Mouse (Mus musculus) heart, adult 2 months (tissue): ENCODE measurements around the gene Lrrfip1. TPM values are rescaled to one million over a fixed set of nuclear protein-coding genes. Genes with fewer than 3 reads are reported as not detected.

Source experiments
- DNase-seq, 2 experiments: peaks; one replicate each; pipeline ENCODE4 v3.0.0; 2021
- H3K27ac ChIP-seq: fragments of 200-600 bp; 2 replicates; pipeline ENCODE4 v1.8.1; 2022
- H3K27me3 ChIP-seq: fragments of 200-500 bp; 2 replicates; pipeline ENCODE4 v1.6.1; 2012; ENCODE audit warnings: mild to moderate bottlenecking, low read length, inconsistent platforms, mixed read lengths; ENCODE audit not compliant: control insufficient read depth, insufficient read depth
- H3K36me3 ChIP-seq: fragments of 200-500 bp; 2 replicates; pipeline ENCODE4 v1.6.1; 2012; ENCODE audit warnings: low read length, inconsistent platforms; ENCODE audit not compliant: control insufficient read depth, insufficient read depth
- H3K4me1 ChIP-seq: fragments of 200-500 bp; 2 replicates; pipeline ENCODE4 v1.6.1; 2011; ENCODE audit warnings: low read length; ENCODE audit not compliant: control insufficient read depth, insufficient read depth
- H3K4me3 ChIP-seq: fragments of 200-600 bp; 2 replicates; pipeline ENCODE4 v1.8.1; 2022
- H3K79me2 ChIP-seq: fragments of 200-500 bp; replicated peaks from 2 replicates; pipeline ENCODE4 v1.6.1; 2012; ENCODE audit warnings: mild to moderate bottlenecking, inconsistent platforms, low read length, moderate library complexity, mixed read lengths; ENCODE audit not compliant: control insufficient read depth, insufficient read depth
- H3K9ac ChIP-seq: fragments of 200-500 bp; 2 replicates; pipeline ENCODE4 v1.6.1; 2012; ENCODE audit warnings: low read depth, mild to moderate bottlenecking, control low read depth, inconsistent platforms, low read length, mixed read lengths
- CTCF ChIP-seq: fragments of 200-600 bp; IDR thresholded peaks from 2 replicates; pipeline ENCODE4 v1.8.1; 2022; ENCODE audit warnings: antibody characterized with exemption, mild to moderate bottlenecking, moderate library complexity
- EP300 ChIP-seq: fragments of 200-500 bp; IDR thresholded peaks from 2 replicates; pipeline ENCODE4 v1.6.1; 2011; ENCODE audit warnings: low read depth, low read length, control low read depth; ENCODE audit not compliant: insufficient read depth
- POLR2A ChIP-seq: fragments of 200-500 bp; IDR thresholded peaks from 2 replicates; pipeline ENCODE4 v1.6.1; 2011; ENCODE audit warnings: mild to moderate bottlenecking, low read depth, low read length, control low read depth; ENCODE audit not compliant: insufficient read depth
- WGBS: fragments of 180-500 bp; shearing (Covaris S2); methylation state at CpG from one replicate; pipeline ENCODE4 v1.1.7; 2018; 5-methylcytosine and 5-hydroxymethylcytosine counted together
- intact Hi-C: fragments of 180-260 bp; cut with DNase I; formaldehyde crosslinking; loops from one replicate; pipeline ENCODE4 v1.15.1; 2025
- polyA plus RNA-seq: library from polyadenylated mRNA; depleted of rRNA; stranded (reverse); fragments of >200 nt; gene quantifications from 2 replicates; pipeline ENCODE4 v1.2.3, GENCODE M21; 2012
- total RNA-seq, 2 experiments: library from RNA; stranded (reverse); gene quantifications; 2 replicates each; pipeline ENCODE4 v1.2.3; 2021

Gene Lrrfip1
- total and polyA plus RNA-seq, 3 experiments = 32.9 to 75.5 (median 63.5) TPM

GRCm38 (mm10) chr1:90999911-91000601 lies 1.5 kb downstream of the Lrrfip1 start:
- intact Hi-C loops = loop anchor here (5.0 kb wide), 1 partner anchor 32 kb away; no protein-coding TSS in a partner anchor
- H3K4me3 ChIP-seq = peak overlapping the region; percentile 81
- 61% methylated on average over 10 of the region's 10 CpGs for WGBS
- H3K27me3 ChIP-seq = no peaks in the 10 kb centered on the region
- peak overlapping the region; percentile 98 for H3K9ac ChIP-seq
- no peak for TF ChIP-seq CTCF
- no peak for TF ChIP-seq EP300
- TF ChIP-seq POLR2A = no peak; the same call in 1 of the 2 replicates
- peaks cover 37% of the 10 kb centered on the region for H3K4me1 ChIP-seq
- H3K79me2 ChIP-seq = peaks cover 2% of the 10 kb centered on the region
- H3K27ac ChIP-seq = peak overlapping the region; percentile 80
- peak; percentile 29 to 56 for DNase-seq
- peaks cover 10% of the 10 kb centered on the region; the same call in 1 of the 2 replicates for H3K36me3 ChIP-seq

GRCm38 (mm10) chr1:91001101-91001500 lies 2.6 kb downstream of the Lrrfip1 start:
- peak overlapping the region; percentile 80 for H3K27ac ChIP-seq

GRCm38 (mm10) chr1:91001871-91002539 lies 3.5 kb downstream of the Lrrfip1 start:
- DNase-seq = peak; percentile 10 to 31
- intact Hi-C loops = no loop called here
- Histone ChIP-seq H3K4me3 (no peak overlapping the region), H3K4me1 (peaks cover 39% of the 10 kb centered on the region), H3K36me3 (peaks cover 10% of the 10 kb centered on the region; the same call in 1 of the 2 replicates), H3K79me2 (peaks cover 2% of the 10 kb centered on the region), H3K9ac (no peak overlapping the region), H3K27me3 (no peaks in the 10 kb centered on the region), H3K27ac (peak overlapping the region; percentile 80)
- TF ChIP-seq EP300 = no peak
- no peak for TF ChIP-seq CTCF
- no peak for TF ChIP-seq POLR2A
- WGBS = 46% methylated on average over 3 of the region's 3 CpGs

More at GRCm38 (mm10) chr1:91001101-91001500, 2.6 kb downstream of the Lrrfip1 start:
- Histone ChIP-seq H3K9ac (no peak overlapping the region), H3K36me3 (peaks cover 10% of the 10 kb centered on the region; the same call in 1 of the 2 replicates), H3K4me3 (no peak overlapping the region), H3K4me1 (peaks cover 37% of the 10 kb centered on the region), H3K27me3 (no peaks in the 10 kb centered on the region), H3K79me2 (peaks cover 2% of the 10 kb centered on the region)
- 34% methylated on average over 3 of the region's 3 CpGs for WGBS
- peak; percentile 10 to 20 for DNase-seq
- intact Hi-C loops = no loop called here
- no peak for TF ChIP-seq CTCF
- TF ChIP-seq EP300 = no peak
- TF ChIP-seq POLR2A = no peak

- TF ChIP-seq POLR2A = no peak
- no peak for TF ChIP-seq CTCF
- no peak for TF ChIP-seq EP300
- intact Hi-C loops = no loop called here
- Histone ChIP-seq H3K4me1 (peaks cover 39% of the 10 kb centered on the region), H3K36me3 (peaks cover 10% of the 10 kb centered on the region; the same call in 1 of the 2 replicates), H3K27ac (peak overlapping the region; percentile 80; the same call in 1 of the 2 replicates), H3K79me2 (peaks cover 2% of the 10 kb centered on the region), H3K27me3 (no peaks in the 10 kb centered on the region), H3K4me3 (no peak overlapping the region), H3K9ac (no peak overlapping the region)
- WGBS = 46% methylated on average over 3 of the region's 3 CpGs
- peak in 1 of 2 experiments; percentile 22 for DNase-seq
These were observed 4.1 kb downstream of the Lrrfip1 start for GRCm38 (mm10) chr1:91002641-91003040.

- no peaks in the 10 kb centered on the region for H3K27me3 ChIP-seq
- peaks cover 5% of the 10 kb centered on the region for H3K79me2 ChIP-seq
- DNase-seq = peak in 1 of 2 experiments; percentile 20
- H3K4me3 ChIP-seq = no peak overlapping the region
- 0 out of 2 replicates have a peak overlapping the region, but pooled peaks have one; percentile 16 for H3K9ac ChIP-seq
- H3K36me3 ChIP-seq = peaks cover 10% of the 10 kb centered on the region; the same call in 1 of the 2 replicates
- intact Hi-C loops = no loop called here
- WGBS = 31% methylated on average over 8 of the region's 8 CpGs
- peak overlapping the region; percentile 28 for H3K27ac ChIP-seq
- peaks cover 43% of the 10 kb centered on the region for H3K4me1 ChIP-seq
- TF ChIP-seq EP300 = 0 out of 2 replicates have a peak, but pooled peaks have one; percentile 13
- 0 out of 2 replicates have a peak, but pooled peaks have one; percentile 7 for TF ChIP-seq CTCF
- TF ChIP-seq POLR2A = no peak
These were observed 5.2 kb downstream of the Lrrfip1 start for GRCm38 (mm10) chr1:91003522-91004253.
